Mouse (Mus musculus) bone marrow macrophage, adult 2 months (primary cell): ENCODE measurements around the gene Matk.

Source experiments
- CTCF ChIP-seq: IDR thresholded peaks from 2 replicates; pipeline ENCODE4 v1.5.1; 2012; ENCODE audit warnings: low read depth, mild to moderate bottlenecking, low read length, moderate library complexity
- POLR2A ChIP-seq: IDR thresholded peaks from 2 replicates; pipeline ENCODE4 v1.6.1; 2012; ENCODE audit warnings: mild to moderate bottlenecking, low read depth, low read length, borderline replicate concordance

DNA sequence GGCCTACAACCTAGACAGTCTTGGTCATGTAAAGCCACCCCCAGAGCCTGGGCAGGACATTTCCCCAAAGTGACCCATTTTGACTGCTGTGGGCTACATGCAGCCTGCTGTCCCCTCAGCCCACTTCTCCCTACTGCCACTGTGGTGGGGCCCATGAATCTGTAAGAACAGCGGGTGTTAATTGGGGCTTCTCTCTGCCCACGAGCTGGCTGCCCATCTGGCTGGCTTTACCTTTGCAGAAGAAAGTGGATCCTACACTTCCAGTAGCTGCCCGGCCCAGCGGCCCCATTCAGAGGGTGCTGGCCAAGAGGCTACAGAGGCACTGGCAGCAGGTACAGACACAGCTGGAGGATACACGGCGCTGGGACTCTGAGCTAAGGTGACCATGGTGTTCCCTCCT lies 7.6 kb upstream of the Matk start:
- TF ChIP-seq POLR2A (no peak), CTCF (no peak)
